Mouse (Mus musculus): Measurements from ENCODE around the gene Uvrag.

Gene Uvrag

DNA sequence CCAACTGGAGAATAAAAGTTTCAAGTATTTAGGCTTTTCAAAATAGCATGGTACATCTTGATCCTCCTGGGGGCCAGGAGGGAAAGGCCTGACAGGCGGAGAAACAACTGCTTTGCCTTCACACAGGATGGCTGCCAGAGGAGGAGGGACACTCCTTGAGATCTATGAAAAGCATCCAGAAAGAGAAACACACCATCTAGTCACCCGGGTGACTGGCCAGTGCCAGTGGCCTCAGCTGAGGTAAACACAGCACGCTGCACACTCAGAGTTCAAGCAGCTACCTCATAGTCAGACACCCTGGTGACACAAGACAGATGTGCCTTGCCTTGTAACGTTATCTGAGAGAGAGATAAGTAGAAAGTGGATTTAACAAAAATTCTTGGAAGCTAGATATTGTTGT, 120.6 kb downstream of the Uvrag start:
- no peak for DNase-seq (ENCODE audit: low spot score)

GRCm38 (mm10) chr7:99017224-99017844, 123.6 kb downstream of the Uvrag start:
- no peak for DNase-seq (ENCODE audit: low spot score)

- no peak for DNase-seq (ENCODE audit: low spot score)
These were observed 125.0 kb downstream of the Uvrag start for GRCm38 (mm10) chr7:99015914-99016313.

- no peak for DNase-seq (ENCODE audit: low spot score)
These were observed 125.5 kb downstream of the Uvrag start for GRCm38 (mm10) chr7:99015419-99015818.

DNA sequence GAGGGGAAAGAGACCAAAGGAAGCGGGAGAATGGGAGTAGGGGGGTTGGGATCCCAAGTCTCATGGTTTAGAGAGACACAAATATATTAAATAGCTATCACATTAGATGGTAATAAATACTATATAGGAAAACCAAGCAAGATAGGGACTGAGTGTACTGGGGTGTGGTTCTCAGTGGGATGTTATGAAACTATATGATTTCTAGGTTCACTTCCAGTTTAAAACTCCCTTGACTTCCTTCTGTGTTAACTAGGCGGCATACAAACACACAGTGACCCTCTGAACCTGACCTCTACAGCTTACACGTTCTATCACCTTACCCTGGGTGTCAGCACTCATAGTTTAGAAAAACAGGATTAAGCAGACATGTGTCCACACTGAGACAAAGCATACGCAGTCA, 126.3 kb downstream of the Uvrag start:
- no peak for DNase-seq (ENCODE audit: low spot score)

DNA sequence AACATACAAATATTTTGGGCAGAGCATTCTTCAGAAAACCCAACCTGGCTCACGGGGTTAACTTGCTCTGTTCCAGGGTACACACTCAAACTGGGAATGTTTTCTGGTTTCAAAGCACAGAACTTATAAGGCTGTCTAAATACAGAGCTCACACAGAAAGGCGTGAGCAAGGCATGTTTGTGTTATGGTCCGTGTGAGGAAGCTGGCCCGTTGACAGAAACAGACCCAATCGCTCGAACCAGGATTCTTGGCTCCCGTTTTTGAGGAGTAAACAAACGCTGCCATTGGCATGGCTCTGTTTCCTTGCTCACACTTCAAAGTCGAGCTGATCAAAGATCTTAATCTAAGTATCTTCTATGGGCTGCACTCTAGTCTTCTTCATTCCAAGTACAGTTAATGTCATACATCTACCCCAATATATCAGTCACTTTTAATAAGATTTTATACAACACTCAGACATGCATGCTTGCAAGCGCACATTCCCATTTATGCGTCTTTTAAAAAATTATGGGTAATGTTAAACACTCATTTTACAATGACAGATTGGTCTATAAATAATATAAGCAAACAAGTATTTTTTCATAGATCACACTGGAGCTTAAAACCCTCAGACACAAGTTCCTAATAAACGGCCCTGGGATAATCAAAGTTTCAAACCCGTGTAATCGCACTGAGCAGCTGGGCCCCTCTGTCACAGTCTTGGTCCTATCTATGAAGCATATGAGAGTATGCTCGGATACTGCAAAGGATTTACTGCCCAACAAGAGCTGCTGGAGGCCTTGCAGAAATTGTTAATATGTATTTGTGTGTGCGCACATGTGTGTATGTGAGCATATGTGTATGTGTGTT, 133.2 kb downstream of the Uvrag start:
- no peak for DNase-seq (ENCODE audit: low spot score)

GRCm38 (mm10) chr7:99003231-99003630, 137.7 kb downstream of the Uvrag start:
- DNase-seq (ENCODE audit: low spot score): no peak

GRCm38 (mm10) chr7:98998722-98999121, 142.2 kb downstream of the Uvrag start:
- no peak for DNase-seq (ENCODE audit: low spot score)

DNA sequence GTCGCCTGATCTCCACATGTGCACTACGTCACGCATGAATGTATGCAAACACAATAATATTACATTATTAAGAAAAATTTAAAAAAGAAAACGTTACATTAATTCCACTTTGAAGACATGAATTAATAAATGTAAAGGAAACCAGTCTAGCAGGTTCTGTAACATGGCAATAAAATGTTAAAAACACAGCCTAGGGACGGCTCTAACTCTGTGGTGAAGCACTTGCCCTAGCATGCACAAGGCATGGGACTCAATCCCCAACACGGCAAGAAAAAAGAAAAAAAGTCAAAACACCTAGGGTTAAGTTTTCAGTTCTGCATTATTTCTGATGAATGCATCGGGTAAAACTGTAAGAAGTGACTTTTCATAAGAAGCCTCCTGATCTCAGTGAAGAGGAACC, 143.2 kb downstream of the Uvrag start:
- no peak for DNase-seq (ENCODE audit: low spot score)

- DNase-seq (ENCODE audit: low spot score): no peak
These were observed 144.2 kb downstream of the Uvrag start for GRCm38 (mm10) chr7:98996791-98997190.

- DNase-seq (ENCODE audit: low spot score): no peak
These were observed 145.7 kb downstream of the Uvrag start for GRCm38 (mm10) chr7:98995126-98995727.

GRCm38 (mm10) chr7:98994137-98994536, 146.8 kb downstream of the Uvrag start:
- DNase-seq (ENCODE audit: low spot score): no peak

GRCm38 (mm10) chr7:98993395-98993794, 147.5 kb downstream of the Uvrag start:
- DNase-seq (ENCODE audit: low spot score): no peak

DNA sequence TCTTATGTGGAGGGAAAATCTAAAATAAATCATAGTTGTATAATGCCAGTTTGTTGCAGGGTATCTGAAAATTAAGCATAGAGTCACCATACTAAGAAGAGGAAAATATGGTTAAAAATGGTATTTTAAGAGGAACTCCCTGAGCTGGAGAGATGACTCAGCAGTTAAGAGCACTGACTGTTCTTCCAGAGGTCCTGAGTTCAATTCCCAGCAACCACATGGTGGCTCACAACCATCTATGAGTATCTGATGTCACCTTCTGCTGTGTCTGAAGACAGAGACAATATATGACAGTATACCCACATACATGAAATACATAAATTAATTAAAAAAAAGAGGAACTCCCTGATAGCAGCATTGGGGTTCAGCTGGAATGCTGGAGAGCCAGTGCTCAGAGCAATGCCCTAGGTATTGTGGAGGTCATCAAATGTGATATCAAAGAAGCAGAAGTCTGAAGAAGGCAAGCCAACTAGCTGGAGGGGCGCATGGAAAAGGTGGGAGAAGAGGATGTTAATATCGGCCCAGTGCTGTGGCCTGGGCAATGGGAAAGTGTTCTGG, 149.7 kb downstream of the Uvrag start:
- no peak for DNase-seq (ENCODE audit: low spot score)

DNA sequence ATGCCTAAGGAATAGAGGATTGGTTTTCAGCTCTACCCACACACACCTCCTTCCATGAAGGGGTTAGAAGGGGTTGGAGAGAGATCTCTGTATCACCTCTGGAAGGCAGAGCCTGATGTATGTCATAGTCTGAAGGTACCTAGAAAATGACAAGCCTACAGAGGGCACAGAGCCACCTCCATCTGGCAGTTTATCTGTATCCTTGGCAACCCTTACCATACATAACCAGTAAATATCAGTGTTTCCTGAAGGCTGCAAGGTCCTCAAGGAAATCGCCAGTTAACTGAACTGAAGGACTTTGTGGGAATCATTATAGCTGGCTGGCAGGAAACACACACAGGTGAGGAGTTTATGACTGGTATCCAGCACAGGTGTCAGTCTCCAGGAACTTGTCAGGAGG, 150.4 kb downstream of the Uvrag start:
- DNase-seq (ENCODE audit: low spot score): no peak

GRCm38 (mm10) chr7:98986962-98987441, 153.9 kb downstream of the Uvrag start:
- DNase-seq (ENCODE audit: low spot score): no peak

- DNase-seq (ENCODE audit: low spot score): no peak
These were observed 155.0 kb downstream of the Uvrag start for GRCm38 (mm10) chr7:98985935-98986334.

GRCm38 (mm10) chr7:98985489-98985888, 155.5 kb downstream of the Uvrag start:
- no peak for DNase-seq (ENCODE audit: low spot score)

DNA sequence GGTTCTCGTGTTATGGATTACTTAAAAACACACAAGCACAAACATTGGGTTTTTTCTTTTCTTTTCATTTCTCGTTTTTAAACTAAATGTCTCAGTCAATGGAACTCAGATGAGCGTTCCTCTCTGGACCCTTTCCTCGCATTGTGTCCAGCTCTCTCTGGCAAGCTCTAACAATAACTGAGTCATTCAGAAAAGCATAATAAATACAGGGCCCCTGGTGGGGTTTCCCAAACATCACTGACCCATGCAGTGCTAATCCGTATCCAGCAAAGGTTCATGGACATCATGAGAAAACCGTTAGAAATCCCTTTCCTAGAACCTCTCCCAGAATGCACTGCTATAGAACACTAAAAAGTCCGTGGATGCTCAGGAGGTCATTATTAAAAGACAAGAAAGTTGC, 156.6 kb downstream of the Uvrag start:
- DNase-seq (ENCODE audit: low spot score): no peak

GRCm38 (mm10) chr7:98983058-98983457, 157.9 kb downstream of the Uvrag start:
- no peak for DNase-seq (ENCODE audit: low spot score)

- DNase-seq (ENCODE audit: low spot score): no peak
These were observed 159.5 kb downstream of the Uvrag start for GRCm38 (mm10) chr7:98981423-98981822.

DNA sequence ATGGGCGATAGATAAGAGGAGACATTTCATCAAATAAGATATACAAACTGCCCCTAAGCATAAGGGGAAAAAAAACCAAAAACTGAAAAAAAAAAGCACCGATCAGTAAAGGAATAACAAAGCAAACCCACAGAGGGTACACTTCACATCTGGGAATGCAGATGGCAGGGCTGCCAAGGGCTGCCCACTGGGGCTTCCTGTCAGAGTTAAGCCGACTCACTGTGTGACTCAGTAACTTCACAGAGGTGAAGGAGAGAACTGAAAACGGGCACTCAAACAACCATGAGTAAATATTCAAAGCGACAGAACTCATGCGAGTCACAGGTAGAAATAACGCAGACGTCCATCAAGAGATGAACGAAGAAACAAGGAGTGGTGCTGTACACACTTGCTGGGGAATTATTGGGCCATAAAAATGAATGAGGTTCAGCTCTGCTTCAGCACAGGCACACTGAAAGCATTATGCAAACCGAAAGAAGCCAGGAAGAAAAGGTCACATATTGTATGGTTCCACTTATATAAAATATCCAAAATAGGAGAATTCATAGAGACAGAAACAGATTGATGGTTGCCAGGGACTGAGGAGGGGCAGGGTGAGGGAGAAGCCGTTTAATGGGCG, 164.0 kb downstream of the Uvrag start:
- DNase-seq (ENCODE audit: low spot score): no peak

Measured in urinary bladder, postnatal 25 days (tissue).